Mouse (Mus musculus): ENCODE measurements around the gene Tmem119.

DNA sequence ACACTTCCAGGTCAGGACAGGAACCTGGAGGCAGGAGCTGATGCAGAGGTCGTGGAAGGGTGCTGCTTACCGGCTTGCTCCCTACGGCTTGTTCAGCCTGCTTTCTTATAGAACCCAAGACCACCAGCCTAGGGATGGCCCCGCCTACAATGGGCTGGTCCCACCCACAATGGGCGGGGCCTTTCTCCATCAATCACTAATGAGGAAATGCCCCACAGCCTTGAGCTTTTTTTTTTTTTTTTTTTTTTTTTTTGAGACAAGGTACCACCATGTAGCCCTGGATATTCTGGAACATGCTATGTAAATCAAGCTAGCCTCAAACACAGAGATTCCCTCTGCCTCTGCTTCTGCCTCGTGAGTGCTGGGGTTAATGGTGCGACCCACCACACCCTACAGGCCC is 18.4 kb downstream of the Tmem119 start:
- no peak for TF ChIP-seq POLR2A (IDR thresholded peaks at IDR 0.05; ENCODE audit: insufficient read length, low read depth)
- no peak for TF ChIP-seq E2F4 (IDR thresholded peaks at IDR 0.05; ENCODE audit: insufficient read depth)
- TF ChIP-seq POLR2AphosphoS2 (IDR thresholded peaks at IDR 0.05; ENCODE audit: insufficient read length, low read depth): no peak
- no peak for TF ChIP-seq MAX (IDR thresholded peaks at IDR 0.05; ENCODE audit: low read depth)
- TF ChIP-seq MYOG (IDR thresholded peaks at IDR 0.05; ENCODE audit: control insufficient read depth in 1 of 3, insufficient read depth in 1 of 3, insufficient read length in 2 of 3, low read depth in 2 of 3): no peak
- TF ChIP-seq SRF (IDR thresholded peaks at IDR 0.05; ENCODE audit: control insufficient read depth, insufficient read length, low read depth): no peak
- TF ChIP-seq USF1 (IDR thresholded peaks at IDR 0.05; ENCODE audit: low read depth): no peak
